Mouse (Mus musculus) midbrain, embryonic 10.5 days (tissue): Measurements from ENCODE around the gene Tmem106c. TPM values are rescaled to one million over a fixed set of nuclear protein-coding genes. Genes with fewer than 3 reads are reported as not detected.
A peak's percentile ranks its signal among the peaks of the same experiment; 100 is the strongest.

Source experiments
- DNase-seq: peaks from one replicate; pipeline ENCODE4 v3.0.0-alpha.2; 2017; ENCODE audit warnings: low spot score
- H3K27ac ChIP-seq: fragments of 300-500 bp; sonication (generic); replicated peaks from 2 replicates; pipeline ENCODE4 v1.5.1; 2016; ENCODE audit warnings: mild to moderate bottlenecking
- H3K27me3 ChIP-seq: fragments of 300-500 bp; sonication (generic); 2 replicates; pipeline ENCODE4 v1.6.1; 2016; ENCODE audit warnings: low read depth, mild to moderate bottlenecking; ENCODE audit not compliant: poor library complexity, severe bottlenecking
- H3K36me3 ChIP-seq: fragments of 300-500 bp; sonication (generic); 2 replicates; pipeline ENCODE4 v1.6.1; 2016; ENCODE audit warnings: mild to moderate bottlenecking, moderate library complexity
- H3K4me1 ChIP-seq: fragments of 300-500 bp; sonication (generic); 2 replicates; pipeline ENCODE4 v1.6.1; 2016
- H3K4me3 ChIP-seq: fragments of 300-500 bp; sonication (generic); 2 replicates; pipeline ENCODE4 v1.5.1; 2016; ENCODE audit warnings: mild to moderate bottlenecking, moderate library complexity
- H3K9me3 ChIP-seq: fragments of 300-500 bp; sonication (generic); replicated peaks from 2 replicates; pipeline ENCODE4 v1.6.1; 2016; ENCODE audit warnings: mild to moderate bottlenecking
- WGBS: fragments of 180-500 bp; shearing (Covaris S2); methylation state at CpG from one replicate; pipeline ENCODE4 v1.1.7; 2016; 5-methylcytosine and 5-hydroxymethylcytosine counted together
- polyA plus RNA-seq: library from polyadenylated mRNA; unstranded; fragments of >200 nt; fragmentation: Nextera tagmentation; extraction: Ambion mirVana; gene quantifications from 2 replicates; pipeline ENCODE4 v1.2.1, GENCODE M21; 2016

The Tmem106c gene
- polyA plus RNA-seq, 1 experiment from 2014 or later, result 55.6 TPM

DNA sequence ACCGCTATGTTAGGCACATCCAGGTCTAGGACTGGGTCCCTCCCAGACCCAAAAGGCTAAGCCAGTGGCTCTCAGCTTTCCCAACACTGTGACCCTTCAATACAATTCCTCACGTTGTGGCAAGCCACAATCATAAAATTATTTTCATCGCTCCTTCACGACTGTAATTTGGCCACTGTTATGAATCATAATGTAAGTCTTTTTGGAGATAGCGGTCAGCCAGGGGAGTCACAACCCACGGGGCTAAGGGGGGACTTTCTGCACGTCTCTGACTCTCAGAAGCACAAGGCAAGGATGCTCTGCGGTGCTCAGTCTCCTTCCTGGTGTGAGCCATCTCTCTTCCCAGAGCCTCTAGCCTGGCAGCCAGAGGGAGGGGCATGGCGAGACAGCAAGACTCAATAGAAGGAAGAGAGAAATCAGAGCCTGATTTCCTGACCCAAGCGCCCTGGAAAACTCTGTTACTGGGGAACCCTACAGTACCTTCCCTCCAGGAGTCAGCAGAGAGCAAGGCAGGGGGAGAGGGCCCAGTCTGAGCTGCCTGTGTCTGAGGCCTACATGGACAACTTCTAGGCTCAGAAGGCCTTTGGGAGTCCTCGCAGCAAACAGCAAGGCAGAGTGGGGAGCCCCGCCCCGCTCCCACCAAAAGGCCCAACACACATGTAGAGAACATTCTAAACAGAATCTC is 28.2 kb downstream of the Tmem106c start:
- WGBS, result 26% methylated on average over 13 of the region's 13 CpGs
- DNase-seq, result no peak
- H3K4me1 ChIP-seq, result peaks cover 71% of the 10 kb centered on the region
- H3K4me3 ChIP-seq, result peak overlapping the region; percentile 43
- peak overlapping the region; percentile 96 for H3K27ac ChIP-seq
- peaks cover 75% of the 10 kb centered on the region for H3K36me3 ChIP-seq
- H3K9me3 ChIP-seq, result no peaks in the 10 kb centered on the region
- H3K27me3 ChIP-seq, result no peaks in the 10 kb centered on the region

DNA sequence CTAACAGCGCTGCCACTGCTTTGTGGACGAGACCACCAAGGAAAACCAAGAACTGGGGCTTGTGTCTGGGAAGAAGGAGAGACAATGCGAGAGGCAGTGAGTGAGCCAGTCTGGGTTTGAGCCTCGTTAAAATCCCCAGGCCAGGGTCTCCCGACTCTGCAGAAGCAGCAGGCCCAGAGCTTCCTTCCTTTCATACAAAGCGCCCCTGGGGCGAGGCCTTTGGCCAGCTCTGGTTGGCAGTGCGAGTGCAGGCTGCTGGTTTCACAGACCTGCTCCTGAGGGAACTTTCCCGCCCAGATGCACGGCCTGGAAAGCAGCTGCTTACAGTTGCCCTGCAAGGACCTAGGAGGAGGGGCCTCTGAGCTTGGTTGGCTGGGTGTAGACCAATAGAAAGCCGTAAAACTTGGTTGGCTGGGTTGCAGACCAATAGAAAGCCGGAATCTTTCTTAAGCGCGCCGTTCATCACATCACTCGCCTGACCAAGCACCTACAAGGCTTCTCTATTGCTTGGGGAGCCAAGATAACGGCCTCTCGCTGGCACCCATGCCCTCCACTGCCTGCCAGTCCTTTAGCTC is 28.8 kb downstream of the Tmem106c start:
- WGBS, result 2% methylated on average over 18 of the region's 18 CpGs
- peak overlapping the region; percentile 43 for H3K4me3 ChIP-seq
- H3K9me3 ChIP-seq, result no peaks in the 10 kb centered on the region
- DNase-seq, result peak; percentile 90
- no peaks in the 10 kb centered on the region for H3K27me3 ChIP-seq
- H3K27ac ChIP-seq, result peak overlapping the region; percentile 96
- peaks cover 65% of the 10 kb centered on the region for H3K4me1 ChIP-seq
- H3K36me3 ChIP-seq, result peaks cover 75% of the 10 kb centered on the region

DNA sequence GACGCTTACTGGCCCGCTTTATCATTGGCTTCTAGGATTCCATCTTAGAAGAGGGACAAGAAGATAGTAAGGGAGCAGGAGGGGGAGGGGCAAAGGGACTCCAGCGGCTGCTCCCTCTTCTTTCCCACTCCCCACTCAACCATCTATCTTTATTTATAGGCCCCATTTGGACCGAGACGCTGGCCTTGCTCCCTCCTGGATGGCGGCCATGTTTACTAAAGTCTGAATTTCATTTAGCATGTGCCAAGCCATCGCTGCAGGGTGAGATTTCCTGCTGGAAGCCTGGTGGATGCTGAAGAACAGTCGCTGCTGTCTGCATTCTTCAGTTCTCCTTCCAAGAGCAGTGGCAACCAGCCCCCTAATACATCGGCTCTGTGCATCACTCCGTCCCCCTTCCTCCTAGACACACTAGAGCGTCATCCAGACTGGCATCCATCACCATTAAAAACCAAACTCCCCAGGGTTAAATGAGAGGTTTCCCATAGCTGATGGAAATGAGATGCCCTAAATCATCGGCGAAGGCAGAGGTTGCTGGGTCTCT is 32.8 kb downstream of the Tmem106c start:
- Histone ChIP-seq H3K36me3 (peaks cover 73% of the 10 kb centered on the region), H3K4me3 (no peak overlapping the region), H3K9me3 (no peaks in the 10 kb centered on the region), H3K27me3 (peaks cover 14% of the 10 kb centered on the region), H3K27ac (no peak overlapping the region), H3K4me1 (peaks cover 56% of the 10 kb centered on the region)
- WGBS, result 92% methylated on average over 13 of the region's 13 CpGs
- no peak for DNase-seq

DNA sequence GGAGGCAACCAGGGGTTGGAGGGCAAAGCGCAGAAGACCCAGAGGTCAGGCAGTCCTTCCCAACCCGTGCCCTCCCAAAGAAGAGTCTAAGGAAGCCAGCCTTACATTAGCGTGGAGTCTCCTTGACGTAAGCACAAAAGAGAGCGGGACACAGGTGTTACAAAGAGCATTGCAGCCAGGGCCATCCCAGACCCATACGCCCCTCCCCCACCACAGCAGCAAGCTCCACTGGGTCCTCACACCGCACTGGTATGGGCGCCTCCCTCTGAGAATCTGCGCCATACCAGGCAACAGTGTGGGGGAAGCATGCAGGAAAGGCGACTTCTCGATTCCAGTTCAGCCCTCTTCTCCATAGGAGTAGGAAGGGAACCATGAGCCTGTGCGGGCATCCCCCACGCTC is 35.5 kb downstream of the Tmem106c start:
- DNase-seq, result peak; percentile 38

DNA sequence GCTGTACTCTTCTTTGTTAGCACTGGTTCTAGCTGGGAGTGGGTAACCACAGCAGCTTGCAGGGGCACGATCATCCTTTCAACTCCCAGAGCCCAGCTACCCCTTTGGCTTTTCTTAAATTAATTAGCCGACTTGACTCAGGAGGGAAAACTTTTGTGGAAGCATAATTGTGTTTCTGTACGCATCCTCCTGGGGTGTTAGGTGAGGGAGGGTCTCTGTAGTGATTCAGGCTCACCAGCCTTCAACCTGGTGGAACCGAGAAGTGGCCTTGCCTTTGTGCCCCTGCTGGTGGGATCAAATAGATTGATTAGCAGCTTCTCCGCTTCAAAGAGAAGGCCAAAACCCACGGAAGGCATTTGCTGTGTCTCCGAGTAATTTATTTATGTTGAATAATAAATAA is 36.0 kb downstream of the Tmem106c start:
- Histone ChIP-seq H3K4me3 (peak overlapping the region; percentile 86), H3K27ac (peak overlapping the region; percentile 96), H3K27me3 (peaks cover 18% of the 10 kb centered on the region), H3K36me3 (peaks cover 54% of the 10 kb centered on the region), H3K9me3 (no peaks in the 10 kb centered on the region), H3K4me1 (peaks cover 63% of the 10 kb centered on the region)
- 12% methylated on average over 7 of the region's 7 CpGs for WGBS
- no peak for DNase-seq

More for the DNA sequence above, 35.5 kb downstream of the Tmem106c start:
- Histone ChIP-seq H3K9me3 (no peaks in the 10 kb centered on the region), H3K4me3 (peak overlapping the region; percentile 86), H3K4me1 (peaks cover 59% of the 10 kb centered on the region), H3K27ac (peak overlapping the region; percentile 96), H3K36me3 (peaks cover 59% of the 10 kb centered on the region), H3K27me3 (peaks cover 18% of the 10 kb centered on the region)
- WGBS, result 31% methylated on average over 13 of the region's 13 CpGs

DNA sequence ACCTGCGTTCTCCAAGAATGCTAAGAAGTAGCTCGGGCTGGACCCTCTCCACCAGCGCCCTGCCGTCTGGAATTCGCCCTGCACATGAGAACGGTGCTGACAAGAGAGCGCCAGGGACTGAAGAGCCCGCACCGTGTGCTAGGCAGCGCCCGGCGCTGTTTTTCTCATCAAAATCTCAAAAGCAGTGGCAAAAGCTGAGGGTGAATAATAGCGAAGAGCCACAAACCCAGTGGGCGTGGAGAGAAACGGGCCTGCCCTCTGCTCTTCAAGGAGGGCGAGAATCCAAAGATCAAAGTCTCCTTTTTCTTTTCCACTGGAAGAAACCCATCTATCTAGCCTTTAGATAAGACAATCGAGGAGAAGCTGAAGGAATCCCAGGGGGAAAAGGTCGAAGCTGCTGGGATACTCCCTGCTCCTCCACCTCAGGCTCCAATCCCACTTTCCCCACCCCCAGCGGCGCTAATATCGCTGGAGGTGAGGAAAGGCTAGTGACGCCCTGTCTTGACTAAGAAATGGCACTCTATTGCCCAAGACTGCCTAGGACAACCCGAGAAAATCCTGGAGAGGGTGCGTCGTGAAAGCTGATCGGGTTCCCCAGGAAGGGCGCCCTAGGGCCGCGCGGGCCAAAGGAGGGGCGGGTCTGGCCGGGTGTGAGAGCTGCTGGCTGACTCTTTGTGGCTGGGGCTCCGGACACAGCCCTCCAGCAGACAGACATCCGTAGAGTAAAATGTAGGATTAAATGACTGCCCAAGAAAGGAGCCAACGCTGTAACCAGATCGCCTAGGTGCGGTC is 37.5 kb downstream of the Tmem106c start:
- WGBS, result under 1% methylated on average over 37 of the region's 37 CpGs
- H3K36me3 ChIP-seq, result peaks cover 39% of the 10 kb centered on the region
- H3K27ac ChIP-seq, result peak overlapping the region; percentile 96
- peaks cover 70% of the 10 kb centered on the region for H3K4me1 ChIP-seq
- H3K4me3 ChIP-seq, result peak overlapping the region; percentile 86
- no peaks in the 10 kb centered on the region for H3K9me3 ChIP-seq
- peaks cover 34% of the 10 kb centered on the region for H3K27me3 ChIP-seq
- peak; percentile 75 for DNase-seq

DNA sequence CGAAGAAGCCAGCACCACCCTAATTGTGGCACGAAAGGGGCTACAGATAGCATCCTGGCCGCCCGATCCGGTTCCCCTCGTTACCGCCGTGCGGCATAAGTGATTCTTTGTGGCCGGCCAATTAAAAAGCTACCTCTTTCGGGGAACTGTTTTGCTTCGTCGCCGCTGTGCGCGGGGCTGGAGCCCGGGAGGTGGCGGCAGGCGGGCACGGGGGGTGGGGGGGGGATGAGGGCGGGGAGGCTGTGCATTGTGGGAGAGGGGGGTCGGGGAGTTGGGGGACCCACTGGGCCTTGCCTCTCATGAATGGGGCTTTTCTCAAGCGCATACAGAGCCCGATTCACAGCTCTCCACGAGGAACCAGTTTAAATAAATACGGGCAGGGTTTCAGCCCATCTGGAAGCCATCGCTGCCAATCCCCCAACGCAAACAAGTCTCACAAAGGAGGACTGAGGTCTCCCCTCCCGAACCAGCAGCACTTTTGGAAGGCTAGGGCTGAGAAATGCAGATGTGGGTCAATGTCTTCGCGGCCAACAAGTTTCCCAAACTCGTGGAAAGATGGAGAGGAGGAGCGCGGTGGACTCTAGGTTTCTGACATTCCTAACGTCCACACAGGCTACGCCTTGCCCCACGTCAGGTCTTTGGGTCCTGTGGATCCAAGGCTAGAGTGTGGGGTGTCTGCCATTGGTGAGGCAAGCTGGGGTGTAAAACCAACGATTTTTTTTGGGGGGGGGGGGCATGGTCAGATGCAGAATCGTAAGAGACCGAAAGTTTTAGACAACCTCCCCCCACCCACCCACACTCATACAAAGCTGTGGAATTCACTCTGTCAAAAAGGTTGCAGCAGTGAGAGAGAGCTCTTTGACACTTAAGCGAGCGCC is 38.4 kb downstream of the Tmem106c start:
- H3K9me3 ChIP-seq, result no peaks in the 10 kb centered on the region
- H3K27me3 ChIP-seq, result peaks cover 42% of the 10 kb centered on the region
- under 1% methylated on average over 42 of the region's 42 CpGs for WGBS
- peaks cover 70% of the 10 kb centered on the region for H3K4me1 ChIP-seq
- peak overlapping the region; percentile 96 for H3K27ac ChIP-seq
- DNase-seq, result peak; percentile 75
- H3K36me3 ChIP-seq, result peaks cover 31% of the 10 kb centered on the region
- peak overlapping the region; percentile 86 for H3K4me3 ChIP-seq

DNA sequence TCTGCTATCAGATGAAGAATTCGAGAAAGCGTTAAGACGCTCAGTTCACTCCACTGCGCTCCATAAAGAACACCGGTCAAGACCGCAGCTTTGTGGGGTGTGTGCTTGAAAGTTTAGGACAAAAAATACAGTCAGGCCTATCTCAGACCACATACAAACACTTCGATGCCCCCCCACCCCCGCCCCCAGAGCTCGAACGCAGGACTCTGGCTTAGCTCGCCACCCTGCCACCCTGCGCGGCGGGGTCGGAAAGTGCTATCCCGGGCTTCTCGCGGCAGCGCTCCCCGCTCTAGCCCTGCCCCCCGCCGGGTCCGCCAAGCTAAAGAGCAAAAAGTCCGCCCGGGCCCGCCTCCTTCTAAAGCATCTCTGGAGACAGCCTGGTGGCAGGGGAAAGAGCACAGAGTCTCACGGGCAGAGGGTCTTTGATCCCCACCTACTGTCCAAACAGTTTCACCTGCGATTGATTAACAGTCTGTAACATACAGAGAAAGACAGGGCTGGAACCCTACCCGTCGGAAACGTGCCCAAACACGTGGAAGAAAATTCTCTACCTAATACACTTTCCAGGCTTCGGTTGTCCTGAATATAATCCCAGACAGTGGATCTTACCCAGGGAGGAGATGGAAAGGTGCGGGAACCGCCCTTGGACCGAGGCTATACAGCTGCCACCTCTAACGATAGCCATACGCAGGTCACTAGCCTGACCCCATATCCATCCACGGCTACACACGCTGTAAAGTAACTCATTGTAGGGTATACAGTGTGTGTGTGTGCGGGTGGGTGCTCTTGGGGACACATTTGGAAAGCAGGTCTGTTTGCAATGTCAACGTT is 39.2 kb downstream of the Tmem106c start:
- under 1% methylated on average over 42 of the region's 42 CpGs for WGBS
- peak; percentile 81 for DNase-seq
- Histone ChIP-seq H3K4me1 (peaks cover 70% of the 10 kb centered on the region), H3K27me3 (peaks cover 45% of the 10 kb centered on the region), H3K9me3 (no peaks in the 10 kb centered on the region), H3K27ac (peak overlapping the region; percentile 96), H3K36me3 (peaks cover 22% of the 10 kb centered on the region), H3K4me3 (peak overlapping the region; percentile 86)

DNA sequence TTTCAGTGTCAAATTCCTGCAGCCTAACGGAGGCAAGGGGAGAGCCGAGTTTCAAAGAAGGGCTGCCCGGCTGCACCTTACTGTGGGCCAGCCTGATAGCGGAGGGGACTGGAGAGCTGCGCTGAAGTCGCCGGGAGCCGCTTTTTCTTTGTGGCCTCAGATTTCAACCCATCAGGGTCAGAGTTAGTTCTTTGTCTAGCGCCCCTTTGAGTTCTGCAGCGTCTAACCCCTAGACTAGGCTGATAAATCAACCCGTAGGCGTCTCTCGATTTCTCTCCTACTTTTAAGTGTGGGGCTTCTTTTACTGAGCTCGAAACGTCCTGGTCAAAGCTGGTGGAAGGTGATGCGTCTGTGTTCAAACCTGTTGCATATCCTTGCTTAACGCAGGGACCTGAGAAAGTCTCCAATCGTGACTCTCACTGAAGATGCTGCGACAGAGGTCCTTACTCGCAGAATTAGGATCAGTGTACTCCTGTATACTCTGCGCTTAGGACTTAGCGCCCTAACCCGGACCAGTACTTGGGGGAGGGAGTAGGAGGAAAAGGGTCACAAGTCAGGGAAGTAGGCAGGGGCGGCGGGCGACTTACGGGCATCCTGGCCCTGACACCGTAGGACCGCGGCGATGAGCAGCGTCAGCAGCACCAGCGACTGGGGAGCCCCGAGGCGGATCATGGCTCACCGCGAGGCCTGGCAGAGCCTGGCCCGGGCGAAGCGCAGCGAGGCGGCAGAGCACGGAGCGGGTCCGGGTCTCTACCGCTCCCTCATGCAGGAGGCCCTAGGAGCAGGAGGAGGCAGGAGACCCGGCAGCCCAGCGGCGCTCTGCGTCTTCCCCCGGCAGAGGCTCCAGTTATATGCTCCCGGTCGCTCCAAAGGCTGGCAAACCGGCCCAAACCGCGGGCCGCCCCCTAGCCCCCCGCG is 40.1 kb downstream of the Tmem106c start, which contains the start of gene Col2a1:
TSS of gene Col2a1 (minus strand) at position 874 of the 918 bp plus-strand sequence.
- DNase-seq, result peak; percentile 85
- no peaks in the 10 kb centered on the region for H3K9me3 ChIP-seq
- peaks cover 66% of the 10 kb centered on the region for H3K4me1 ChIP-seq
- under 1% methylated on average over 59 of the region's 59 CpGs for WGBS
- peaks cover 45% of the 10 kb centered on the region for H3K27me3 ChIP-seq
- peaks cover 13% of the 10 kb centered on the region for H3K36me3 ChIP-seq
- H3K4me3 ChIP-seq, result peak within 1 kb of the TSS; percentile 86
- H3K27ac ChIP-seq, result peak within 1 kb of the TSS; percentile 96

DNA sequence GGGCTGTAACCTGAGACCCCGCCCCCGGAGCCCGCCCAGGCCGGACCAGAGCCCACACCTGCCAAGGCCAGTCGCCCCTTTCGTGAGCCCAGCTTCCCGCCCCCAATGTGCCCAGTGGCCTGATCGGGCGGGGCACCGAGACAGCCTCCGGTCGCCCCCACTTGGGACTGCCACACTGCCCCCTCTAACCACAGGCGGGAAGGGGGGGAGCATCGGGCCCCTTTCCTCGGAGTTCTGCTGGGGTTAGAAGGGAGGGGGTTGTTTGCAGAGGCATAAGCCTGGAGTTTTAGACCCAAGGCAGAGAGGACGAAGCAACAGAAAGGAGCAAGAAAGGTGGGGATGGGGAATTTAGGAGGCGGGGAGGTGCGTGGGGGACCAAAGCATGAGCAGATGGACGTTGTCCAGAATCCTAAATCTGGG is 40.8 kb downstream of the Tmem106c start:
- peaks cover 59% of the 10 kb centered on the region for H3K4me1 ChIP-seq
- 0% methylated on average over 19 of the region's 19 CpGs for WGBS
- no peak for DNase-seq
- H3K27ac ChIP-seq, result peak overlapping the region; percentile 96
- H3K36me3 ChIP-seq, result peaks cover 7% of the 10 kb centered on the region
- H3K9me3 ChIP-seq, result no peaks in the 10 kb centered on the region
- peak overlapping the region; percentile 86 for H3K4me3 ChIP-seq
- H3K27me3 ChIP-seq, result peaks cover 38% of the 10 kb centered on the region
